Mouse (Mus musculus): ENCODE measurements around the gene Dnajb12. TPM values are rescaled to one million over a fixed set of nuclear protein-coding genes. Genes with fewer than 3 reads are reported as not detected.
A peak's percentile ranks its signal among the peaks of the same experiment; 100 is the strongest.

Dnajb12 gene
- polyA plus RNA-seq, 1 experiment from 2014 or later = 17.4 TPM

DNA sequence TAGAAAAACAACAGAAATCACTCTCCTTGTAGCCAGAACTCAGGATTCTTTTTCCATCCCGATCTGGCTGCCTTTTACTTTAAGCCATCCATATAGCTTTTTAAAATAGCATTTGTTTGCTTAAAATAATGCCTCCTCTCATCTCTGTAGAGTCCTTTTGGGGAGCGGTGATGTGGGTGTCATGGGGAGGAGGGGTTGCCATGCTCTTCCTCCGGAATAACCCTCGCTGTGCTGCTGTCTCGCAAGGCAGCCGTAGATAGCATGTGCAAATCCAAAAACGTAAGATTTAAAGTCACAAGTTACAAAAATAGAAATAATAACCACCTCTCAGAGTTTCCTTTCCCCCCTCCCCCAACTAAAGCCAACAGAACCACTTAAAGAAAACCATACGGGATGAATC lies 37.9 kb upstream of the Dnajb12 start:
- 91% methylated on average over 8 of the region's 8 CpGs for WGBS
- Histone ChIP-seq H3K4me3 (ENCODE audit: low read depth, low read length) (no peak overlapping the region), H3K9ac (ENCODE audit: low read length) (no peak overlapping the region), H3K27me3 (ENCODE audit: control insufficient read depth, insufficient read depth, low read length) (no peaks in the 10 kb centered on the region), H3K27ac (replicated peaks) (no peak overlapping the region), H3K36me3 (ENCODE audit: control insufficient read depth, insufficient read depth, low read length) (no peaks in the 10 kb centered on the region; the same call in 1 of the 2 replicates), H3K4me2 (replicated peaks; ENCODE audit: low read depth) (no peak overlapping the region), H3K4me1 (replicated peaks; ENCODE audit: control insufficient read depth, insufficient read depth) (no peaks in the 10 kb centered on the region), H3K9me3 (ENCODE audit: control insufficient read depth, low read length) (no peaks in the 10 kb centered on the region)
- no peak for TF ChIP-seq EP300 (optimal IDR thresholded peaks at IDR 0.05)
- TF ChIP-seq CTCF (IDR thresholded peaks at IDR 0.05; ENCODE audit: low read depth) = no peak
- ATAC-seq (ENCODE audit: low FRiP score, low TSS enrichment) (no peak), DNase-seq (ENCODE audit: low spot score) (no peak)

GRCm38 (mm10) chr10:59843125-59843524 lies 36.2 kb upstream of the Dnajb12 start:
- DNase-seq (ENCODE audit: low spot score) (no peak), ATAC-seq (ENCODE audit: low FRiP score, low TSS enrichment) (no peak)
- TF ChIP-seq EP300 (optimal IDR thresholded peaks at IDR 0.05) = no peak
- Histone ChIP-seq H3K4me2 (replicated peaks; ENCODE audit: low read depth) (no peak overlapping the region), H3K9me3 (ENCODE audit: control insufficient read depth, low read length) (no peaks in the 10 kb centered on the region), H3K4me3 (ENCODE audit: low read depth, low read length) (no peak overlapping the region), H3K9ac (ENCODE audit: low read length) (no peak overlapping the region), H3K36me3 (ENCODE audit: control insufficient read depth, insufficient read depth, low read length) (no peaks in the 10 kb centered on the region; the same call in 1 of the 2 replicates), H3K27me3 (ENCODE audit: control insufficient read depth, insufficient read depth, low read length) (no peaks in the 10 kb centered on the region), H3K4me1 (replicated peaks; ENCODE audit: control insufficient read depth, insufficient read depth) (no peaks in the 10 kb centered on the region), H3K27ac (replicated peaks) (no peak overlapping the region)
- 30% methylated on average over 5 of the region's 5 CpGs for WGBS

- H3K4me2 ChIP-seq (replicated peaks; ENCODE audit: low read depth) = no peak overlapping the region
- no peaks in the 10 kb centered on the region for H3K27me3 ChIP-seq (ENCODE audit: control insufficient read depth, insufficient read depth, low read length)
- ATAC-seq (ENCODE audit: low FRiP score, low TSS enrichment) (no peak), DNase-seq (ENCODE audit: low spot score) (no peak)
- no peak overlapping the region for H3K9ac ChIP-seq (ENCODE audit: low read length)
- 71% methylated on average over 9 of the region's 9 CpGs for WGBS
- H3K4me3 ChIP-seq (ENCODE audit: low read depth, low read length) = no peak overlapping the region
- no peak overlapping the region for H3K27ac ChIP-seq (replicated peaks)
- no peaks in the 10 kb centered on the region; the same call in 1 of the 2 replicates for H3K36me3 ChIP-seq (ENCODE audit: control insufficient read depth, insufficient read depth, low read length)
- TF ChIP-seq EP300 (optimal IDR thresholded peaks at IDR 0.05) (no peak), CTCF (IDR thresholded peaks at IDR 0.05; ENCODE audit: low read depth) (no peak)
- H3K9me3 ChIP-seq (ENCODE audit: control insufficient read depth, low read length) = no peaks in the 10 kb centered on the region
- no peaks in the 10 kb centered on the region for H3K4me1 ChIP-seq (replicated peaks; ENCODE audit: control insufficient read depth, insufficient read depth)
Measured at GRCm38 (mm10) chr10:59844686-59845085, 34.7 kb upstream of the Dnajb12 start.

GRCm38 (mm10) chr10:59846416-59846815 lies 32.9 kb upstream of the Dnajb12 start:
- Histone ChIP-seq H3K4me2 (replicated peaks; ENCODE audit: low read depth) (no peak overlapping the region), H3K4me1 (replicated peaks; ENCODE audit: control insufficient read depth, insufficient read depth) (no peaks in the 10 kb centered on the region), H3K27ac (replicated peaks) (no peak overlapping the region), H3K27me3 (ENCODE audit: control insufficient read depth, insufficient read depth, low read length) (no peaks in the 10 kb centered on the region), H3K9me3 (ENCODE audit: control insufficient read depth, low read length) (no peaks in the 10 kb centered on the region), H3K4me3 (ENCODE audit: low read depth, low read length) (no peak overlapping the region), H3K36me3 (ENCODE audit: control insufficient read depth, insufficient read depth, low read length) (no peaks in the 10 kb centered on the region; the same call in 1 of the 2 replicates), H3K9ac (ENCODE audit: low read length) (no peak overlapping the region)
- DNase-seq (ENCODE audit: low spot score) (no peak), ATAC-seq (ENCODE audit: low FRiP score, low TSS enrichment) (no peak)
- no peak for TF ChIP-seq EP300 (optimal IDR thresholded peaks at IDR 0.05)
- TF ChIP-seq CTCF (IDR thresholded peaks at IDR 0.05; ENCODE audit: low read depth) = peak; percentile 55
- WGBS = 80% methylated on average over 6 of the region's 6 CpGs

GRCm38 (mm10) chr10:59848079-59848877 lies 31.1 kb upstream of the Dnajb12 start:
- no peak for ATAC-seq (ENCODE audit: low FRiP score, low TSS enrichment)

DNA sequence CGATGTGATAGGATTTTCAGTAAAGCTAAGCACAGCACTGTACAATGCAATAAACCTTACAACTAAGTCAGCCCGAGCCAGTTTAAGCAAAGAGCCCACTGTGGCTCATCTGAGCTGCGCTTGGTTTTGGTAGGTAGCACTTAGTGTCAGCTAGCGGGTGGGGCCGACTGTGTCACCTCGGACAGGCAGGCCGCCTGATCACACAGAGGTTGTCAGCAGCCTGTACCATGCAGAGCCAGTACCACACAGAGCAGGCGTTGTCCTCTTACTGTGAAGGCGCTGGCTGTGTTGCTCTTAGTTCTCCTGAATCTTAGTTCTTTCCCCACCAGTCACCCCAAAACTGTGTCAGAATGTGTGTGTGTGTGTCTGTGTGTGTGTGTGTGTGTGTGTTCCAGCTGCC lies 30.4 kb upstream of the Dnajb12 start:
- Histone ChIP-seq H3K4me3 (ENCODE audit: low read depth, low read length) (no peak overlapping the region), H3K36me3 (ENCODE audit: control insufficient read depth, insufficient read depth, low read length) (no peaks in the 10 kb centered on the region; the same call in 1 of the 2 replicates), H3K9ac (ENCODE audit: low read length) (no peak overlapping the region), H3K27me3 (ENCODE audit: control insufficient read depth, insufficient read depth, low read length) (no peaks in the 10 kb centered on the region), H3K4me1 (replicated peaks; ENCODE audit: control insufficient read depth, insufficient read depth) (no peaks in the 10 kb centered on the region), H3K4me2 (replicated peaks; ENCODE audit: low read depth) (no peak overlapping the region), H3K9me3 (ENCODE audit: control insufficient read depth, low read length) (no peaks in the 10 kb centered on the region), H3K27ac (replicated peaks) (no peak overlapping the region)
- 67% methylated on average over 9 of the region's 9 CpGs for WGBS
- no peak for DNase-seq (ENCODE audit: low spot score)
- TF ChIP-seq CTCF (IDR thresholded peaks at IDR 0.05; ENCODE audit: low read depth) (no peak), EP300 (optimal IDR thresholded peaks at IDR 0.05) (no peak)
- 0 out of 2 replicates have a peak, but pooled peaks have one; percentile 49 for ATAC-seq (ENCODE audit: low FRiP score, low TSS enrichment)

More at GRCm38 (mm10) chr10:59848079-59848877, 31.1 kb upstream of the Dnajb12 start:
- Histone ChIP-seq H3K4me3 (ENCODE audit: low read depth, low read length) (no peak overlapping the region), H3K36me3 (ENCODE audit: control insufficient read depth, insufficient read depth, low read length) (no peaks in the 10 kb centered on the region; the same call in 1 of the 2 replicates), H3K4me2 (replicated peaks; ENCODE audit: low read depth) (no peak overlapping the region), H3K9me3 (ENCODE audit: control insufficient read depth, low read length) (no peaks in the 10 kb centered on the region), H3K4me1 (replicated peaks; ENCODE audit: control insufficient read depth, insufficient read depth) (no peaks in the 10 kb centered on the region), H3K27me3 (ENCODE audit: control insufficient read depth, insufficient read depth, low read length) (no peaks in the 10 kb centered on the region), H3K27ac (replicated peaks) (no peak overlapping the region), H3K9ac (ENCODE audit: low read length) (no peak overlapping the region)
- no peak for DNase-seq (ENCODE audit: low spot score)
- 83% methylated on average over 11 of the region's 11 CpGs for WGBS
- TF ChIP-seq EP300 (optimal IDR thresholded peaks at IDR 0.05) (no peak), CTCF (IDR thresholded peaks at IDR 0.05; ENCODE audit: low read depth) (no peak)

Data from stomach, postnatal 0 days (tissue).